Comparison of ENCODE assay signal across 8 mouse cellular contexts in genomic region chr13:94115476-94115875, GRCm38 (mm10). TPM values are rescaled to one million over a fixed set of nuclear protein-coding genes. Genes with fewer than 3 reads are reported as not detected.
DNase-seq lines count a peak whose midpoint lies in the region; ATAC-seq and TF ChIP-seq lines count a peak whose summit lies in the region.

No protein-coding gene starts in this region.

- peak; percentile 35 for ATAC-seq in Patski
- no peak for ATAC-seq in erythroblast, adult 5-6 weeks (replicated peaks; ENCODE audit: low FRiP score, poor library complexity, severe bottlenecking)

- in situ Hi-C loops in Patski (cut with MboI; ENCODE audit: low pct_unique_long_range_greater_than_20kb), result no loop called here

- peak; percentile 59 for DNase-seq in heart, postnatal 4 days
- no peak for DNase-seq in heart, postnatal 25 days (ENCODE audit: low spot score)
- DNase-seq in Patski (ENCODE audit: low read depth, low spot score), result no peak
- DNase-seq in cerebellum, postnatal 36 days, result peak; percentile 39 to 56
- peak; percentile 85 to 91 for DNase-seq in kidney, postnatal 4 days
- DNase-seq in spleen, postnatal 10 days (ENCODE audit: low spot score in 2 of 2), result no peak
- DNase-seq in thymus, postnatal 10 days (ENCODE audit: low spot score in 2 of 2), result no peak

- intact Hi-C loops in heart, postnatal 25 days (cut with DNase I), result no loop called here

- POLR2A ChIA-PET in Patski (lab: Charles Lee), result no interaction called here

- no peaks in the 10 kb centered on the region for H3K27me3 ChIP-seq in Patski

- CTCF ChIA-PET in Patski (lab: Charles Lee), result no interaction called here

- TF ChIP-seq CTCF in Patski (IDR thresholded peaks at IDR 0.05), result no peak

RNA-seq across cellular contexts. Expression of gene Lhfpl2, which starts 57.9 kb away (rescaled TPM):
- total RNA-seq in heart, postnatal 4 days (2021), result 10 to 100 TPM; 33.9 to 42.2 TPM
- total RNA-seq in heart, postnatal 25 days (2021), result 1 to 10 TPM; 4.5 to 6.4 TPM
- 33.0 TPM for polyA plus RNA-seq in Patski (2021)
- total RNA-seq in erythroblast, adult 5-6 weeks (2015; ENCODE audit: low replicate concordance), result 1.3 and 7.9 TPM in 2 replicates
- 3.1 and 4.8 TPM in 2 replicates for total RNA-seq in erythroblast, adult 5-6 weeks (2017; ENCODE audit: low replicate concordance)

Comparison
In these comparisons a context has a peak if more than half of its experiments do, and no peak if none do; other contexts are left out.
1. DNase-seq: peak in heart, postnatal 4 days (single experiment), cerebellum, postnatal 36 days (2 of 2) and kidney, postnatal 4 days (2 of 2); none in heart, postnatal 25 days (single experiment), Patski (single experiment), spleen, postnatal 10 days (0 of 2) and thymus, postnatal 10 days (0 of 2).